Mouse (Mus musculus) heart, adult 9 months (tissue): ENCODE data around the gene Asl.

Experiments used
- DNase-seq, 2 experiments: peaks; one replicate each; pipeline ENCODE4 v3.0.0; 2022; ENCODE audit warnings: low spot score in 2 of 2

The Asl gene

GRCm38 (mm10) chr5:130003229-130003628 is 25.8 kb downstream of the Asl start:
- peak in 1 of 2 experiments; percentile 7 for DNase-seq

DNA sequence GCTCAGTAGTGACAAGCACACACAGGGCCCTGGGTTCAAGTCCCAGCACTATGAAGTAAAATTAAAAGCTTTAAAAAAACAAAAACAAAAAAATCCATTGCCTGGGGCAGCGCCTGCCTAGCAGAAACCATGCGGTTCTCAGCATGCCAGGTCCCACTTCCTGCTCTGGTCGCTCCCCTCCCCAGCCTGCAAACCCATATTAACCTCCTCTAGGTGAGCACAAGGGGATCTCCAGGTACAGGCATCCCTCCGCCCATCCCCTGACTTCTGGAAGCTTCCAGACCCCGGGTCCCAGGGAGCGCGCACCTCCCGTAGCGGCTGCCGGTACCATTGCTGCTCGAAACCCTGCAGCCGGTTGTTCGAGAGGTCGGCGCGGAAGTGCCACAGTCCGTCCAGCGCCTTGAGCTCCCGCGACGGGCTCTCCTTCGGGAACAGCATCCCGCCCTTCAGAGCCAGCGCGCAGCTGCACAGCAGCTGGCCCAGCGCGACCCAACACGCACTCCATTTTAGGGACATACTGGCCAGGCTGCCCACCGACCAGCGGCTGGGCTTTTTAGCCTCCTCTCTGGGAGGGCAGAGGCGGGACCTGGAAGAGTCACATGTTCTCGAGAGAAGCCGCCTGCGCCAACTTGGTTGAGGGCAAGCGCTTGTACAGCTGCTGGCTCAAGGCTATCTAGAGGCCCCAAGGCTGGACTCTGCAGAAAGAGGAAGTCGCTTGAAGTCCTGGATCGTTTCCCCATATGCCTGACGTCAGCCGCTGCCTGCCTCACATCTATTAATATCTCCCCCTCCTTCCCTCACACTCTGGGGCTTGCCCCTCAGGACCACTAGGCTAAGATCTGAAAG is 26.5 kb downstream of the Asl start, which contains the start of gene Gusb:
Gusb (minus strand) TSS at position 749 of the 846 bp plus-strand sequence.
- DNase-seq: peak; percentile 91 to 95

DNA sequence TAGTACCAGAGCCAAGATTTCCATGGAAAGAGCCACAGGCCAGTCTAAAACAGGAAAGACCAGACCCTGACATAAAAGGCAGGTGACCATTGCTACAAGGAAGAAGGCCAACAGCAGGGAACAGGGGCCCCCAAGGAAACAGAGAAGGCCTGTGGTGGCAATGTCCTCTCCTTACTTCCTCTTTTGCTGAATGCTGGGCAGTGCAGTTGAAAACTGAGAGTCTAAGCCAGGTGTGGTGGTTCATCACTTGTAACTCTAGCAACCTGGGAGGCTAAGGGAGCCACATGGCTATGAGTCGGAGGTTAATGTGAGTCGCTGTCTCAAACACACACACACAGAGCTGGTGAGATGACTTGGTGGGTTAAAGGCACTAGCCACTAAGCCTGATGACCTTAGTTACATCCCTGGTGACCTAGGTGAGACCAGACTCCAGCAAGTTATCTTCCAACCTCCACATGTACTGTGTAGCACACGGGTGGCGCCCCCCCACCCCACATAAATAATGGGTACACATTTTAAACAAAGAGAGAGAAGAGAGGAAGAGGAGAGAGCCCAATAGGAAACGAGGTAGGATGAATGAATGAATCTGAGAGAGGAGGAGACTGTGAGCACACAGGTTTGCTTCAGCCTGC is 27.6 kb downstream of the Asl start:
- DNase-seq: peak in 1 of 2 experiments; percentile 14

DNA sequence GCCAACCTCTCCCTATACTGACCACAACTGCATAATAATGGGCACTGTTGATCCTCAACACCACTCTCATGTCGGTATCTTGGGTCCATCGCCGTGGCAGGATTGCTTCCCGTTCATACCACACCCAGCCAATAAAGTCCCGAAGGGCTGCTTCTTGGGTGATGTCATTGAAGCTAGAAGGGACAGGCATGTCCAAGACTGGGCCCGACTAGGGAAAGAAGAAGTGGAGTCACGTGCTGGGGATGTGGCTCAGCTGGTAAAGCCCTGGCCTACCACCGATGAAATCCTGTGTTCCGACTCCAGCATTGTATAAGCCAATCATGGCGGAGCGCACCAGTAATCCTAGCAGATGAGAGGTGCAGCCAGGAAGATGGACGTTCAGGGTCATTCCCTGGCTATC is 28.3 kb downstream of the Asl start:
- DNase-seq: peak; percentile 49 to 65

- DNase-seq: peak; percentile 29 to 37
Measured at GRCm38 (mm10) chr5:129999097-129999496, 29.9 kb downstream of the Asl start.

- no peak for DNase-seq
Measured at GRCm38 (mm10) chr5:129997700-129998099, 31.3 kb downstream of the Asl start.

GRCm38 (mm10) chr5:129994989-129995388 is 34.1 kb downstream of the Asl start:
- DNase-seq: no peak

GRCm38 (mm10) chr5:129993374-129993773 is 35.7 kb downstream of the Asl start:
- DNase-seq: no peak

GRCm38 (mm10) chr5:129991898-129992297 is 37.1 kb downstream of the Asl start:
- no peak for DNase-seq

DNA sequence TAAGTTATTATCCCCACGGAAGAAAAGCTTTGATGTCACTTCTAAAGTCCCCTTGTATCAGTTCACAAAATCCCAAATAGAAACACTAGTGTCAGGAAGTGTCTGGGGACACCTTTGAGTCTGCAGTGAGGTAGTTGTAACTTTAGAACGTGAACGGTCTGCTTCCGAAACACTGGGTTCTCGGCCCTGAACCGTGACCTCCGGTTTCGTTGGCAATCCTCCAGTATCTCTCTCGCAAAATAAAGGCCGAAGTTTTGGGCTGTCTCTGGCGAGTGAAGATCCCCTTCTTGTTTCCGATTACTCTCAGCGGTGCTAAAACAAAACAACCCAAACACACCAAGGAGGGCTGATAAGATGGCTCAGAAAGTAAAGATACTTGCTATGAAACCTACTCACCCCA is 39.7 kb downstream of the Asl start:
- no peak for DNase-seq

DNA sequence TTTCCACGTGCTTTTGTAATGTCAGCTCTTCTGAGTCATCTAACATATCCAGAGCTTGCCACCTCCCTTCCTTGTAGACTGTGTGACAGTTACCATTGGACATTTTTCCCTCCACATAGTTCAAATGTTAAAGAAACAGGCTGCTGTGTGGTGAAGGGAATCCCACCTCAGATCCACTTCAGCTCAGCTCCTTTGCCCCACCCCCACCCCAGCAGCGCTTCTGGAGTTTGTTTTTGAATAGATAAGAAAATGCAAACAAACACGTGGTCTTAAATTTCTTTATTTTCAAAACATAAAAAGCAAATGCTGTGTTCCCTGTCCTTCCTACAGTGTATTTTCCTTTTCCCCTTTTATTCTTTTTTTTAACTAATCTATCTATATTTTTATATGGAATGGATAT is 48.8 kb downstream of the Asl start:
- DNase-seq: no peak

- no peak for DNase-seq
Measured at GRCm38 (mm10) chr5:129978608-129979007, 50.4 kb downstream of the Asl start.

GRCm38 (mm10) chr5:129977768-129978167 is 51.3 kb downstream of the Asl start:
- DNase-seq: no peak

DNA sequence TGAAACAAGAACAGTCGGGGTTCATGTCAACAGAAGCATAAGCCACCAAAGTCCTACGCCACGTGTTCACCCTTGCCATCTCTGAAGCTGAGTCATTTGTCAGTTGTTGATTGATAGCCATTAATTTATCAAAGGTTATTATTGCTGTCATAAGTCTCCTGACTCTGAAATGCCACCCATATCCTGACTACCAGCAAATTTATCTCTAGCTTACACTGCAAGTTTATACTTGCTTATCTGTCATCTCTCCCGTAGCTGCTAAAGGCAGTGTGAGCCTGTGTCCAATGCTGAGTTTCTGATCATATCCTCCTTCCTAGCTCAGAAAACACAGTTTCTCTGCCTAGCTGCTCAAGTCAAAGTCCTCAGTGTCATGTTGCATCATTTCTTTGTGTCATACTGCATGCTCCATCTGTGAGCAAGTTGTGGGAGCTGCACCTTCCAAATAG is 54.2 kb downstream of the Asl start:
- DNase-seq: no peak

DNA sequence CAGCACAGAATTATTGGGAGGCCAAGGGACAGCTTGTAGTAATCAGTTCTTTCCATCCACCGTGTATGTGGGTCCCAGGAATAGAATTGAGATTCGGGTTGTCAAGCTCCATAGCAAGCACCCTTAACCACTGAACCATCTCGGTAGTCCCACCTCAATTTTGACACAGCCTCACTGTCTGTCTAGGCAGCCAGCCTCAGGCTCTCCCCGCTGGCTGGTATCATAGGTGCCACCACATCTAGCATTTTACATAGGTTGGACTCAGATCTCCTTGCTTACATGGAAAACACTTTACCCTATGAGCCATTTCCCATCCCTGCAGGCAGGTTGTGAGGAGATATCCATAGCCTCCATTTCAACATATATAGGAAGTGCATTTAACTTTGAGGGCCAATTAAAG is 54.7 kb downstream of the Asl start:
- DNase-seq: no peak

- peak in 1 of 2 experiments; percentile 44 for DNase-seq
Measured at GRCm38 (mm10) chr5:129971491-129971890, 57.6 kb downstream of the Asl start.

- DNase-seq: no peak
Measured at GRCm38 (mm10) chr5:129968417-129968816, 60.6 kb downstream of the Asl start.

GRCm38 (mm10) chr5:129966448-129966847 is 62.6 kb downstream of the Asl start:
- no peak for DNase-seq

GRCm38 (mm10) chr5:129963224-129963623 is 65.8 kb downstream of the Asl start:
- no peak for DNase-seq
